Mouse (Mus musculus) hindbrain, postnatal 0 days (tissue): ENCODE data around the gene Atp12a. TPM values are rescaled to one million over a fixed set of nuclear protein-coding genes. Genes with fewer than 3 reads are reported as not detected.

Source experiments
- ATAC-seq: fragments of 200-750 bp; cut with Nextera tagmentation; 2 replicates; pipeline ENCODE4 v1.8.0; 2017; ENCODE audit warnings: mild to moderate bottlenecking, moderate TSS enrichment, moderate library complexity
- DNase-seq: peaks from one replicate; pipeline ENCODE4 v3.0.0-alpha.2; 2015; ENCODE audit warnings: low spot score
- H3K27ac ChIP-seq: fragments of 300-500 bp; sonication (generic); 2 replicates; pipeline ENCODE4 v1.5.1; 2014; ENCODE audit warnings: mild to moderate bottlenecking
- H3K27me3 ChIP-seq: fragments of 300-500 bp; sonication (generic); 2 replicates; pipeline ENCODE4 v1.6.1; 2014; ENCODE audit warnings: low read length, mixed read lengths; ENCODE audit not compliant: insufficient read depth
- H3K36me3 ChIP-seq: fragments of 300-500 bp; sonication (generic); 2 replicates; pipeline ENCODE4 v1.6.1; 2014; ENCODE audit warnings: low read length, mixed read lengths; ENCODE audit not compliant: insufficient read depth
- H3K4me1 ChIP-seq: fragments of 300-500 bp; sonication (generic); 2 replicates; pipeline ENCODE4 v1.6.1; 2014; ENCODE audit warnings: antibody characterized with exemption, low read length, mixed read lengths; ENCODE audit not compliant: insufficient read depth
- H3K4me2 ChIP-seq: fragments of 300-500 bp; sonication (generic); 2 replicates; pipeline ENCODE4 v1.6.1; 2014; ENCODE audit warnings: low read depth, mild to moderate bottlenecking, low read length, moderate library complexity, mixed read lengths
- H3K4me3 ChIP-seq: fragments of 300-500 bp; sonication (generic); 2 replicates; pipeline ENCODE4 v1.5.1; 2014; ENCODE audit warnings: low read length
- H3K9ac ChIP-seq: fragments of 300-500 bp; sonication (generic); replicated peaks from 2 replicates; pipeline ENCODE4 v1.6.1; 2014; ENCODE audit warnings: mild to moderate bottlenecking, low read length, moderate library complexity, mixed read lengths
- H3K9me3 ChIP-seq: fragments of 300-500 bp; sonication (generic); 2 replicates; pipeline ENCODE4 v1.6.1; 2016; ENCODE audit warnings: low read length, mixed read lengths
- CTCF ChIP-seq: IDR thresholded peaks from 2 replicates; pipeline ENCODE4 v1.5.1; 2016; ENCODE audit warnings: antibody characterized with exemption, control low read depth, low read depth
- WGBS: fragments of 180-500 bp; shearing (Covaris S2); extraction: QIAGEN DNeasy Blood & Tissue Kit; methylation state at CpG from one replicate; pipeline ENCODE4 v1.1.7; 2014; 5-methylcytosine and 5-hydroxymethylcytosine counted together
- polyA plus RNA-seq: library from polyadenylated mRNA; unstranded; fragments of >200 nt; fragmentation: Nextera tagmentation; extraction: Ambion mirVana; gene quantifications from 2 replicates; pipeline ENCODE4 v1.2.1, GENCODE M21; 2015
- total RNA-seq: library from RNA; depleted of rRNA; stranded (reverse); fragments of >200 nt; gene quantifications from 2 replicates; pipeline ENCODE4 v1.2.3, GENCODE M21; 2014; rRNA removed

The Atp12a gene
- total RNA-seq (0.18 and 0.68 TPM in 2 replicates), polyA plus RNA-seq (0.26 and 0.48 TPM in 2 replicates)

DNA sequence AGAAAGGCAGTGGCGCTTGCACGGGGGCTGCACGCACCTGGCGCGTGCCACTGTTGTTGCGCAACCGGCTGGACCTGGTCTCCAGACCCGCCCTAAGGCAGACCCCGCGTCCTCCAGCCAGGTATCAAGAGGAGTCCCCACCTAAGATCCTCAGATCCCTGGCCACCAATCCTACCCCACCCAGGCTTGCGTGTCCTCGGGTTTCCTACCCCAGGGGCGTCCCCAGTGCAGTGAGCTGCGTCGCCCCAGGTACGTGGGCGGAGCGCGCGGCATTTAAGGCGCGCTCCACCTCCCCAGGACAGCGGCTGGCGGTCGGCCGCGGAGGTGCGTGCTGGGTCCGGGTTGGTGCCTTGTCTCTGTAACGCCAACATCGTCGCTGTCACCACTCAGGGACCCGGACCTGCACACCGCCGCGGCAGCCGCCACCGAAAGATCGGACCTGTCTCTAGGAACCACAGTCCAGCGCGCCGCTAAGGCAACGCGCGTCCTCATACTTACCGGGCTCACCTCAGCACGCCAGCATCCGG is at the start of gene Atp12a:
TSS of gene Atp12a (plus strand) at position 358 of the 527 bp plus-strand sequence.
- ATAC-seq (peak; percentile 69), DNase-seq (peak; percentile 15)
- Histone ChIP-seq H3K4me3 (peak within 1 kb of the TSS; percentile 48), H3K36me3 (no peaks in the 10 kb centered on the region), H3K4me1 (no peaks in the 10 kb centered on the region), H3K9ac (0 out of 2 replicates have a peak within 1 kb of the TSS, but pooled peaks have one; percentile 22), H3K27me3 (peaks cover 10% of the 10 kb centered on the region; the same call in 1 of the 2 replicates), H3K4me2 (peak within 1 kb of the TSS; percentile 80), H3K9me3 (no peaks in the 10 kb centered on the region), H3K27ac (no peak within 1 kb of the TSS)
- no peak for TF ChIP-seq CTCF
- 1% methylated on average over 48 of the region's 48 CpGs for WGBS

DNA sequence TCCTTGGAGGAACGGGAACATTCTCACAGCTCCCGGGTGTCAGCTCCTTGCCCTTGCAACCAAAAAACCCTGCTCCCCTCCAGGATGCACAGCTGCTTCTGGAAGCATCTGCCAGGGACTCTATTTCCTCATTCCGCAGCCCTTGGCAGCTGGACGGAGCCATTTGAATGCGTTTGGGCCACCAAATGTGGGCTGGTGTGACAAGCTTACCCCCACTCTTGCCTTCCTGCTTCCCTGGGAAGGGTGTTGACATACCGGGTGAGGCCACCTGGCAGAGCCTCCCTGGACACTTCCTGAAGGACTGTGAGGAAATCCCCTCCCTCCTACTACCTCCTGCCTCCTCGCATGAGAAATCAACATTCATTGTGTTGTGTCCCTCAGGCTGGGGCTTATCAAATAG is 49.3 kb upstream of the Atp12a start:
- H3K9me3 ChIP-seq = no peaks in the 10 kb centered on the region
- H3K4me2 ChIP-seq = no peak overlapping the region
- no peaks in the 10 kb centered on the region for H3K27me3 ChIP-seq
- no peak for ATAC-seq
- no peak for DNase-seq
- 53% methylated on average over 7 of the region's 7 CpGs for WGBS
- H3K4me3 ChIP-seq = no peak overlapping the region
- no peak overlapping the region for H3K9ac ChIP-seq
- H3K36me3 ChIP-seq = no peaks in the 10 kb centered on the region
- TF ChIP-seq CTCF = no peak
- H3K4me1 ChIP-seq = no peaks in the 10 kb centered on the region
- no peak overlapping the region for H3K27ac ChIP-seq

DNA sequence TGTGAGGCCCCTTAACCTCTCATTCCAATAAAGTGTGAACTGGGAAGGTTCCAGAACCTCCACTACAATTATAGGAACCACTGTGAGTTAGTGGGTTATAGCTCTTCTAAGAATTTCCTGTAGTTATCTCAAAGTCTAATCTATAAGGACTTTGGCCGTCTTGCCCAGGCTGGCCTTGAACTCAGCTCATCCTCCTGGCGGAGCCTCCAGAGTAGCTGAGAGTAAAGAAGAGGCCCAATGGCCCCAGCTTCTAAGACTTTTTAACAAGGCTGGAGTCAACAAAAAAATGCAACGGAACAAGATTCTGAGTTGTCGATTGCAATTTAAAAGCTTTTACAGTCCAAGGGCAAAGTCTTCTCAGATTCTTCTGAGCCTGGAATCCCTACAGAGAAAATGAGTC is 48.5 kb upstream of the Atp12a start:
- H3K27ac ChIP-seq = no peak overlapping the region
- no peak for ATAC-seq
- H3K9ac ChIP-seq = no peak overlapping the region
- H3K9me3 ChIP-seq = no peaks in the 10 kb centered on the region
- no peak overlapping the region for H3K4me2 ChIP-seq
- no peak for TF ChIP-seq CTCF
- H3K4me1 ChIP-seq = no peaks in the 10 kb centered on the region
- 95% methylated on average over 4 of the region's 4 CpGs for WGBS
- H3K36me3 ChIP-seq = no peaks in the 10 kb centered on the region
- no peak for DNase-seq
- no peaks in the 10 kb centered on the region for H3K27me3 ChIP-seq
- H3K4me3 ChIP-seq = no peak overlapping the region

DNA sequence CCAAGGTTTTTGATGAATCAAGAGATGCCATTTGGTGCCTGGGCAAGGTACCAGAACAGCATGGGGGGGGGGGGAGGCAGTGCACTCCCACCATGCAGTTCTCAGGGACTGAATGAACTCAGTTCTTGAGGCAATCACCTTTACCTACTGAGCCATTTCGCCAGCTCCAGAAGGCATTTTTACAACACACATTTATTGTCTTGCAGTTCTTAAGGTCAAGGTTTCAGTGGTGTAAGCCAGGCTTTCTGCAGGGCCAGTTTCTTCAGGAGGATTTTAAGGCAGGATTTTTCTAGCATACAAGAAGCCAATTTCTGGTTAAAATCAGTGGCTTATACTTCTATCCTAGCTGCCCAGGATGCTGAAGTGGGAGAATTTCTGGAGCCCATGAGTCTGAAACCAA is 41.9 kb upstream of the Atp12a start:
- no peak for ATAC-seq
- TF ChIP-seq CTCF = no peak
- Histone ChIP-seq H3K4me1 (no peaks in the 10 kb centered on the region), H3K27ac (no peak overlapping the region), H3K4me3 (no peak overlapping the region), H3K27me3 (no peaks in the 10 kb centered on the region), H3K4me2 (no peak overlapping the region), H3K9me3 (no peaks in the 10 kb centered on the region), H3K36me3 (no peaks in the 10 kb centered on the region), H3K9ac (no peak overlapping the region)
- no peak for DNase-seq
- WGBS = 90% methylated on average over 1 of the region's 1 CpGs

DNA sequence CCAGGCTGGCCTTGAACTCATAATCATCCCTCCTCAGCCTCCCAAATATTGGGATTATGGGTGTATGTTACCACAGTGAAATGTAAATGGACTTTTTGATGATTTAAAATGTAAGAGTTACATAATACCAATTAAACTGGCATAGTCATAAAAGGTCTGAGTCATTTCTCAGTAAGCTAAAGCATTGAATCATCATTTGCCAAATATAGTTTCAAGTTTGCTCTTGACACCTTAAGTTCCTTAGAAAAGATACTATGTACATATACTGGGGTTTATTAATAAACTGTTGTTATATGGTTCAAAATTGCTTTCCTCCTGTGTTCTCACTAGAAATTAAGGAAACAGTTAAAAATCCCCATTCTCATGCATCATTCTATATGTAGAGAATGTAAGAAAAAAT is 39.8 kb upstream of the Atp12a start:
- no peak overlapping the region for H3K4me2 ChIP-seq
- DNase-seq (no peak), ATAC-seq (no peak)
- no peaks in the 10 kb centered on the region for H3K9me3 ChIP-seq
- no peaks in the 10 kb centered on the region for H3K36me3 ChIP-seq
- TF ChIP-seq CTCF = no peak
- H3K4me3 ChIP-seq = no peak overlapping the region
- H3K4me1 ChIP-seq = no peaks in the 10 kb centered on the region
- H3K9ac ChIP-seq = no peak overlapping the region
- H3K27me3 ChIP-seq = no peaks in the 10 kb centered on the region
- no peak overlapping the region for H3K27ac ChIP-seq

DNA sequence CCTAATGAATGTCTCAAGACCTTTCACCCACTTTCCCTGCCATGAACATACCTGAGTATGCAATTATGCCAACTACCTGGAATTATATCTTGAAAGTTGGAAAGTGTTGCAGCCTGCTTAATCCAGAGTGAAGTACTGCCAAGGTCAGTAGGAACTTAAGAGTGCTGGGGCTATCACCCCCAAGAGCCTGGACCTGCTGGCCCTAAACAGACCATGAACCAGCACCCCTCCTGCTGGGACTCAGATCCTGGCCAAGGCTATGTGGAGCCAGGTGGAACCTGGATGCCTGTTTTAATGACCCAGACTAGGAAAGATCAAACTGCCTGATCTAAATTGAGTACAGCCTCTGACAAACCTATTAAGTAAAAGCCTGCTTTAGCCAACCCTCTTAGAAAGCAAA is 31.2 kb upstream of the Atp12a start:
- no peaks in the 10 kb centered on the region for H3K36me3 ChIP-seq
- H3K27me3 ChIP-seq = no peaks in the 10 kb centered on the region
- H3K4me2 ChIP-seq = no peak overlapping the region

DNA sequence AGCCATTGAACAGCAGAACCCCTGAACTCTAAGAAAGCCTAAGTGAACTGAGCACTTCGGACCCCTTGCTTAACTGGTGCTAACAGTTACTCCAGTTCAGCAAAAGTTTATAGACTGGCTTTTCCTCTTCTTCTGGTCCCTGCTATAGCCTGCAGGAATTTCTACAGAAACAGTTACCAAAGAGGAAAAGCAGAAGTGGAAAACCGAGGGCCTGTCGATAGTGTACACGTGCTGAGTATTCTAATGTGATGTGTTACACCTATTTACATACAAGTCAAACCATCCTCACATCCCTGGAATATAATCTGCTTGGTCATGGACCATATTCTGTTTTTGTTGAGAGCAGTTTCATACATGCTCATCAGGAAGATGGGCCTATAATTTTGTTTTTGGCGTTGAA is 30.4 kb upstream of the Atp12a start:
- 93% methylated on average over 5 of the region's 5 CpGs for WGBS
- DNase-seq (no peak), ATAC-seq (no peak)
- Histone ChIP-seq H3K4me3 (no peak overlapping the region), H3K36me3 (no peaks in the 10 kb centered on the region), H3K4me1 (no peaks in the 10 kb centered on the region), H3K27me3 (no peaks in the 10 kb centered on the region), H3K9me3 (no peaks in the 10 kb centered on the region), H3K27ac (no peak overlapping the region), H3K4me2 (no peak overlapping the region), H3K9ac (no peak overlapping the region)
- TF ChIP-seq CTCF = no peak

More for the DNA sequence above, 31.2 kb upstream of the Atp12a start:
- TF ChIP-seq CTCF = no peak
- H3K4me1 ChIP-seq = no peaks in the 10 kb centered on the region
- H3K27ac ChIP-seq = no peak overlapping the region
- no peak overlapping the region for H3K4me3 ChIP-seq
- H3K9ac ChIP-seq = no peak overlapping the region
- no peaks in the 10 kb centered on the region for H3K9me3 ChIP-seq
- DNase-seq (no peak), ATAC-seq (no peak)
